Mouse (Mus musculus): ENCODE data around the gene Kcnj15.

GRCm38 (mm10) chr16:95260693-95261092, 3.3 kb downstream of the Kcnj15 start:
- TF ChIP-seq POLR2A (IDR thresholded peaks at IDR 0.05; ENCODE audit: control insufficient read depth, extremely low read depth, insufficient read depth, low read length, poor library complexity) (no peak), CTCF (IDR thresholded peaks at IDR 0.05; ENCODE audit: borderline replicate concordance, control insufficient read depth, extremely low read depth, insufficient read depth, low read length, poor library complexity) (no peak)

Measured in thymus, adult 2 months (tissue).